Mouse (Mus musculus) urinary bladder, postnatal 36 days (tissue): ENCODE measurements around the gene Bhlha9.

ENCODE experiments used
- DNase-seq, 2 experiments: peaks; one replicate each; pipeline ENCODE4 v3.0.0; 2022; ENCODE audit warnings: low spot score in 2 of 2, mixed read lengths in 1 of 2

Bhlha9 gene

DNA sequence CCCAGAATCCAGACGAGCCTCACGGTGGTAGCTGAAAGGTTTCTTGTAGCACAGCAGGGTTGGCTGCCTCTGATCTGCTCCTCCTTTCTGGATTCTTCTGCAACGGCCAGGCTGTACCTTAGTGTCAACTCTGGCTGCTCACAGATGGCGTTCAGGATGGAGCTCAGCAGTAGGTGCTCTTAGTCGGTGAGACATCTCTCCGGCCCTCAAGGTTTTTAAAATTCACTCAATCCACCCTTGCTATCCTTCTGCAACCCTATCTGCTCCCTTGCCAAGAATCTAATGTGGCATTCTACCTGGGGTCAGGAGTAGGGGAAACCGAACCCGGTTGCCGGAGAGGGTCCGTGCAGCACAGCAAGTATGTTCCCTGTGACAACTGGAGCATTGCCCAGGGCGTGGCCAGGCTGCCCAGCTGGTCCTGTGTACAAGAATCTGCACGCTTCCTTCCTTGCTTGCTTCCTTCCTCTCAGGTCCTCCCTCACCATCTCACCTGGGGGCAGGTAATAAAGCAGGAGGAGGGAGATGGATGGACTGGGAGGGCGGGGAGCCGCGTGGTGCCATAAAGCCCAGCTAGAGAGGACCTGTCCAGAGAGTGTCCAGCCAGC is at the start of gene Bhlha9:
Gene Bhlha9, plus strand, starts transcription at position 600 of the 605 bp plus-strand sequence.
- DNase-seq, result no peak

DNA sequence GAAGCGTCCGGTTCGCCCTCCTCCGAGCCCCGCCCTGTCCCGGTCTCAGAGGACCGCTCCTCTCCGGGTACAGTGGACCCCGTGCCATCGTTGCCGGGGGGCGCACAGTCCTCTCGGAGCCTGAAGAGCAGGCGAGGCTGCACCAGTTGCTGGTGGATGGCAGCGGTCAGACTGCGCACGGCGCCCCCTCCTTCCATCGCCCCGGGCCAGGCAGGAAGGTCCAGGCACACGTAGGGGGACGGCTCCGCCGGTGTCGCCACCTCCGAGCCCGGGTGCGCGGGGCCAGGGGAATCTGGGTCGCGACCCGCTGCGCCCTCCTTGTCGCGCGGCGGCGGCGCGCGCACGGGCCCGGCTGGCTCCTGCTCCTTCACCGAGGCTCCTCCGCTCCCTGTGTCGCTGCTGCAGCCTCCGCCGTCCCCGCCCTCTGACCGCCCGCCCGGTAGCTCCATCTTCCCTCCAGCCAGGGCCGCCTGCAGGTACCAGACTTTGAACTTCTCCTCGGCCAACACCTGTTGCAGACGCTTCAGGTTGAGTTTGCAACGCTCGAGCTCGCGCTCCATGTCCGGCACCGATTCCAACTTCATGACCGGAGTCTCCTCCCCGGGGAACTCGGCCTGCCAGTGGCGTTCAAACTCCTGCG is 49.6 kb upstream of the Bhlha9 start:
- peak; percentile 13 to 30 for DNase-seq

DNA sequence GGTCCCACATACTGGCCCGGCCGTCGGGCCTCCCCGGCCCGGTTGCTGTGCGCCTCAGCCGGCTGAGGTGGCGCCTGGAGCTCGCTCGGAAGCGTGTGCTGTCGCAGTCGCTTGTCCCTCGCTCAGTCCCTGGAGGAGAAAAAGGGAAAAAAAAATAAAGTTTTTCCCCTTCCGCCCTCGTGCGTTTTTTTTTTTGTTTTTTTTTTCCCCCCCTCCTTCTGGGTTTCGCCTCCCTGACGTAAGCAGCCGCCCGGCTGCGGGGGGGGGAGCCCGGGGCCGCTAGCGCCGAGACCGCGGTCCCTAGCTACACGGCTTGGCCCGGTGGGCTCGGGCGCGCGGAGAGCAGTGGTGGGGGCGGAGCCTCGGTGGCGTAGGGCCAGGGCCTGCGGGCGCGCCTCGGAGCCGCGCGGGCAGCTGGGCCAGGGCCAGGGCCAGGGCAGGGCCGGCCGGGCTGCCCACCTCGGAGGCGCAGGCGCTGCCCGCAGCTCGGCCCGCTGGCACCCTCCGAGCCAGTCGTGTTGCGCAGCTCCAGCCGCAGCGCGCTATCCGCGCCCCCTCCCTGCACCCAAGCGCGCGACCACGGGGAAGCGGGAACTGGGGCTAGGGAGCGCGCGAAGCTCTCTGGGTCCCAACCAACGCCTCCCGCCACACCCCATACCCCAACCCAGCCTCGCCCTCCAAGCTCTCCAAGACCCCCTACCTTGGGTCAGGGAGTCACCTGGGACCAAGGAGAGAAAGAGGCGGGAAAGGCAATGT is 48.9 kb upstream of the Bhlha9 start:
- peak; percentile 32 to 42 for DNase-seq

DNA sequence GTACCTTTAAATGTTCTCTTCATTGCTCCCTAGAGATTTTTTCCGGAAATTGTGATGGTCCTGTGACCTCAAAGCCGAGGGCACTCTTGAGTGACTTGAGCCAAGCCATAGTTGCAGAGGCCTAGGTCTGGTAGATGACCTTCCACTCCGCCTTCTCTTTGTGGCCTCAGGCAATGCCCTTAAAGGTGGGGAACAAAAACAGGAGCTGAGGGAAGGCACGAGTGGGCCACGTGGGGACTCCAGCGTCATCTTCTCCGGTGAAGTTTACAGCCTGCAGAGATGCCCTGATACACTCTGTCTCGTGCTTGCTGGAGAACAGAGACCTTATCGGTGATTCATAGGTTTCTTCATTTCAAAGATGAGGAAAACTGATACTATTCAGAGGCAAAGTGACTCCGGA is 48.2 kb upstream of the Bhlha9 start:
- DNase-seq, result no peak

DNA sequence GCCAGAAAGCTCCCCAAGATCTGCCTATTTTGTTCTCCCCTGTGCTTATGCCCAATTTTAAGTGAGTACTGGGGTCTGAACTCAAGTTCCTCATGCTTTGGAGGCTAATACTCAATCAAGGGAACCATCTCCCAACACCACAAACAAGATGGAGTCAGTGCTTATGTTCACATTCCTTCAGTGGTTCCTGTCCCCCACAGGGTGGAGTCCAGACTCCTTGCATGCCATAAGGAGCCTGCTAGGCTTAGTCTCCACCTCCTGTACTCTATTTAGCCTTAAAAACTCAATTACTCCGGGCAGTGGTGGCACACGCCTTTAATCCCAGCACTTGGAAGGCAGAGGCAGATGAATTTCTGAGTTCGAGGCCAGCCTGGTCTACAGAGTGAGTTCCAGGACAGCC is 47.4 kb upstream of the Bhlha9 start:
- no peak for DNase-seq

DNA sequence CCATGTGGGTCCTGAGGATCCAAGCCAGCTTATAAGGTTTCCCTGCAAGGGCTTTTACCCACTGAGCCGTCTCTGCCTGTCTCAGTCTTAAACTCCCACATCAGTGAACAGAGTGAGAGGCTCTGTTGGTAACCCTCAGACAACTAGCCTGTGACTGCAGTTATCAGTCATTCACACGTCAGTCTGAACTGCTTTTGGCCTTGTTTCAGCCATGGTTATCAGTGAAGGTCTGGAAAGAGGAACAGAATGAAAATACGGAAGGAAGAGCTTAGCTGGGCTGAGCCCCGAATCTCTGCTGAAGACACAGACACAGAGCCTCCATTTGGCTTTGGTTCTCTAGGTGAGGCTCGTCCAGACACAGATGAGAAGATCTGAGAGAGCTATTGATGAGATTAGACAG is 43.7 kb upstream of the Bhlha9 start:
- DNase-seq, result no peak

DNA sequence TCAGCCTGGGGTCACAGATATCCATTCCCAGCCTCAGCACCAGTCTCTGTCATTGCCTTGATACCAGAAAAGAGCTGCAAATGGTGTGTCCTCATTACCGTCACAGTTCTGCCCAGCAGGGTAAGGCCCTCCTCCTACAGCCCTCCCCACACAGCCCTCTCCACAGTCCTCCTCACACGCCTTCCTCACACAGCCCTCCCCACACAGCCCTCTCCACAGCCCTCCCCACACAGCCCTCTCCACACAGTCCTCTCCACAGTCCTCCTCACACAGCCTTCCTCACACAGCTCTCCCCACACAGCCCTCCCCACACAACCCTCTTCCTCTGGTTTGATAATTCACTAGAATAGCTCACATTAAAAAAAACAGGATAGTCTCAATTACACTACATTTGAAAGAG is 42.2 kb upstream of the Bhlha9 start:
- no peak for DNase-seq

DNA sequence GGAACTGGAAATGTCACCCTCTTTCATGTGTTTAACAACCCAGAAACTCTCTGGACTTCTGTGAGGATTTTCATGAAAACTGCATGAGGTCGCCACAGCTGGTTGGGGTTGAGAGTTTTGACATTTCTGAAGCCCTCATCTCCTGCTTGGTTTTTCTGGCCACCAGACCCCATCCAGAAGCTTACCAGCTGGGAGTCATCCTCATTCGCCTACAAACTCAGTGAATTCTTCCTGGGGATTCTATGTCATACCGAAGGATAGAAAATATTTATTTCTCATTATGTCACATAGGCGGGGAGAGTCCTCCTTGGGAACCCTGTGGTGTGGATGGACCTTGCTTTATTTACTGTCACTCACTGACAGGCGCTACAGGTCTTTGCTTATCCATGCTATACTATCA is 41.8 kb upstream of the Bhlha9 start:
- DNase-seq, result no peak

DNA sequence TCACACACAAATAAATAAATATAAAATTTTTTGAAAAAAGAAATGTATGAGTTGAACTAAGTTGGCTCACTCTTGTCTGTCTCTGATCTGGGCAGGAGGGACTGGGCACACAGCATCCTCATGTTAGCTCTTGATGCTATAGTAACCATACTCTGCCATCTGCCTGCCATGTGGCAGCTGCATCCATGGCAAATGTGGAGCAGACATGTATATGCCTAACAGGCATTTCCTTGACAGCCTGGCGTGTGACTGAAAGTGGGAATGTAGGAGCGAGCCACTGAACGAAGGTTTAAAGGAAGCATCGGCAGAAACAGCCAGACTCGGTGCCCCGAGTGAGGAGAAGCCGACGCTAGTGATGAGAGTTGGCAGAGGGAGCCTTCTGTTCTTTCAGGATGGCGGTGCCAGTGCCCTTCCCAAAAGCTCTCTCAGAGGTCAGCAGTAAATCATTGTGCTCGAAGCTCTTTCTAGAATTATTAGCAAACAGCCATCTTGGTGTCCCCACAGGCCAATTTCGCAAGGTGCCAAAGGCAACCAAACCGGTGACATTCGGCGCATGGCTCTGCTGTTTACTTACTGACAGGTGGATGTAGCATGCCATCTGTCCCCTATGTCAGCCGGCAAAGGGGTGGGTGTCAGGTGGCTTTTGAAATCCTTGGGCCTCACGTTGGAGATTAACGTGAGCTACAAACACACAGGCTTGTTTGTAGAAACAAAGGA is 32.8 kb upstream of the Bhlha9 start:
- no peak for DNase-seq

DNA sequence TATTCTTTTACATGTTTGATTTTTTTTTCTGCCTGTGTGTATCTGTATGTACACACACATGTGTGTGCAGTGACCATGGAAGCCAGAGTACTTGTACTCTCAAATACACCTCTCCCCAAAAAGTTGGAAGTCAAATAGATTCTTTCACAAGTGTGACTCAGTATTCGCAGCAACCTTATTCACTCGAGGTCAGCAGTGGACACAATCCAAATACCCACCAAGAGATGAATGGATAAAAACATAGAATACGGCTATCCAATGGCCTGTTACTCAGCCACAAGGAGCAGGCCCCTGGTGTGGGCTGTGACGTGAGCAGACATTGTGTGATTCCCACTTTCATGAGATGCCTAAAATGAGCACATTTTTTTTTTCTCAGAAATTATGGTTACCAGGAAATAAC is 32.0 kb upstream of the Bhlha9 start:
- no peak for DNase-seq

DNA sequence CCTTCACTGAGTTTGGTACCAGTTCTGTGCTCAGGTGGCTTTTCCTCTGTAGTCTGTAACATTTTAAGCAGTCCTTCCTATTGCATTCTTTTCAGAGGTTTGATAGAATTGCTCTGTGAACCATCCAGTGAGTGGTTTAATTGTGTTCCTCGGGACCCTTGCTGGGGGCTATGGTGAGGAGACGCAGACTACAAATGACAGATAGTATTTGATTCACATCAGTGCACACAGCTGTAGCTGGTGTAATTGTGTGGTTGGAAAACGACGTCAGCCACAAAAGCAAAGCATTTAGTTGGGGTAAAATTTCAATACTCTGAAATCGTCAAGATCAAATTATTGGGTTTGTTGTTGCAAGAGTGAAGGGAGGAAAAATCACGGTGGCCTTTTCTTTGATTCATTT is 28.0 kb upstream of the Bhlha9 start:
- DNase-seq, result no peak

DNA sequence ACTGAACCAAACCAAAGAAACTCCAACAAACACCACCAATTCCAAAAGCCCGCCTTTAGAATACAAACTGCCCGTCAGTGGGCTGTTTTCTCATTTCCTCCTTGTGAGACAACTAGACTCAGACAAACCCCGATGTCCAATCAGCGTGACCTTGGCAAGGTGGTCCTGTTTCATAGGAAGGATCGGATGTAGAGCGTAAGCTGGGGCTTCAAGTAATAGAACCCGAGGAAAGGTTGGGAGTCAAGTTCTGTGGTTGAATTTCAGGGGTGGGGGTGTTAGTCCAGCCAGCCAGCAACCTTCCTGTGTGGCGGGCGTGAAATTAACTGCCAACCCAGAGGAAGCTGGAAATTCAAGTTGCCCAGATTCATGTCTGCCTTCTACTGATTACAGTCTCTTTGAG is 27.2 kb upstream of the Bhlha9 start:
- no peak for DNase-seq

DNA sequence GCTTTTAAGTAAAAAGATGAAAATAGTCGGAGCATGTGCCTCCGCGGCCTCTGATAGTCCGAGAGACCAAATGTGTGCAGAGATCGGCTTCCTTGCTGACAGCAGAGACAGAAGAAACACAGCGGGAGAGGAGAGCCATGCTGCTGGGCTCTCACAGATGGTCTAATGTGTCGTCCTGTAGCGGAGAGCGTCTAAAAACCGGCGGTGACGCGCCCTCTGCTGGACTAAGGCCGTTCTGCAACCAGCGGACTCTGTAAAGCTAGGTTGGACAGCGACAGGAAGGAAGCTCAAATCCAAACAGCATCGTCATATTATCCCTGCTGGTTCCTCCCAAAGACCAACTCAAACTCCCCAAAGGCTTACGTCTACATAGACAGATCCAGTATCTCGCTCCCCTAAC is 26.3 kb upstream of the Bhlha9 start:
- DNase-seq, result peak; percentile 82 to 87

DNA sequence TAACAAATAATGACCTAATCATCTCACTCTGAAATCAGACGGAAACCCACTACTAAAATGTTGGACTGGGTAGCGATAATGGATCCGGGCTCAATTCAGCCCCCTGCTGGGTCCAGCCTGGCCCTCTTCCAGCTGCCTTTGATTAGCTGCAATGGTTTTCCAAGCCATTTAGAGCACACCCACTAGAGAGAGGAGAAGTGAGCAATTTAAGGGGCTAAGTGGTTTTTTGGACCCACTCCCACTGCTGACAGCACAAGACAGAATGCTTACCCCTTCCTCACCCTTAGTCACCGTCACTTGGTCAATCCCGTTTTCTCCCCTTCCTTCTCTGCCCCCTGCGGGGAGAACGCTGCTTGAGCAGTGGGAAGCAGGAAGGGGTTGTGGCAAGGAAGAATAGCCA is 25.2 kb upstream of the Bhlha9 start:
- no peak for DNase-seq

DNA sequence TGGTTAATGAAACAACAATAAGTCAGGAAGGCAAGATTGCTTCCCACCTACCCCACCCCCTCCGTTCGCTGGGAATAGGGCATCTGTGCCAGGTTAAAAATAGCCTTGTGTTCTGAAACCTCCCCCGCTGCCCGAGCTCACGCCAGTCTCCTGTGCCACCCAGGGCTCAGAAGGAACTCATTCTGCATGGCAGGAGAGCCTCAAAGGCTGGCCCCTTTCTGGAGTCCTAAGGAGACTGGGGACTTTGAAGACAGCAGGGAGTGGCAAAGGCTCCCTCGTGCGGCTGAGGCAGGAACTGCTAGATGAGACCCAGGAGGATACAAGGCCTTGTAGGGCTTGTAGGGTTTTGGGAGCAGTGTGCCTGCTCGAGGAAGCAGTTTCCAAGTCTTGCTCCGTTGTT is 24.8 kb upstream of the Bhlha9 start:
- peak; percentile 66 to 69 for DNase-seq

DNA sequence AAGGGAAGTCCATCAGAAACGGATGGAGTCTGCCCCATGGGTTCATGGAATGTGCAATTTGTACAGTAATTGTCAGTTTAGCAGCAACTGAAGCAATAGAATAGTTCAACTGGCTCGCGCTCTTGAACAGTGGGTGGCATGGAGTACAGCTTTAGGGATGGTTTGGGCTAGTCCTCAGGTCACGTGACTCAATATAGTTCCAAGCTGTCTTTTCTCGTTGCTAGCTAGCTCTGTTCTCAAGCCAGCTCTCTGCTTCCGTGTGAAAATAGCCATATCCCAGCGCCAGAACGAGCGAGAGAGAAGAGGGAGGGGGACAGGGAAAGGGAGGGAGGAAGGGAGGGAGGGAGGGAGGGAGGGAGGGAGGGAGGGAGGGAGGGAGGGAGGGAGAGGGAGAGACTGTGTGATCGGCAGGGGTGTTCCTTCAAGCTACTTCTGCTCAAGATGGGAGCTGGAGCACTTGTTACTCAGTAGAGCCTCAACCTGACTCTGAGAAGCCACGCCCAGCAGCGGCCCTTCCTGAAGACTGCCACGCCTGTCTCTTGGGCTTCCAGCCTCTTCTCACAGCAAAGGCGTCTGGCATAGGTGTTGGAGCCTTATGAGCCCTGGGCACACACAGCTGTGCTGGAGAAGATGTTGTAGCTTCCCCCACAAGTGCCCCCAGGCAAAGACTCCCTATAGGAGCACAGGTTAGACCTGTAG is 21.3 kb upstream of the Bhlha9 start:
- DNase-seq, result no peak

DNA sequence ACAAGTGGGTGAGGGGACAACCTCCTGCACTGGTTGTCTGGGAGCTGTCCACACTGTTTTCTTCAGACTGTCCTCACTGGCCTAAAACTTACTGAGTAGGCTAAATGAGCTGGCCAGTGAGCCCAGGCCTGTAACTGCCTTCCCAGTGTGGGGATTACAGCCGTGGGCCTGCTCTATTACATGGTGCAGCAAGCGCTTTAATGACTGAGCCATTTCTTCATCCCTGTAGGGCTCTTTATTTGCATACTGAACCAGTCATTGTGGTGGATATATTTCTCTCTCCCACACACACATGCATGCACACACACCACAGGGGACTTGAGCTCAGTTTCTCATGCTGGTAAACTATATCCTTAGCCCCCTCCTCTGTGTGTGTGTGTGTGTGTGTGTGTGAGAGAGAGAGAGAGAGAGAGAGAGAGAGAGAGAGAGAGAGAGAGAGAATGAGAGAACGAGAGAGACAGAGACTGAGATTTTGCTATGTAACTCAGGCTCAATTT is 19.4 kb upstream of the Bhlha9 start:
- DNase-seq, result no peak

DNA sequence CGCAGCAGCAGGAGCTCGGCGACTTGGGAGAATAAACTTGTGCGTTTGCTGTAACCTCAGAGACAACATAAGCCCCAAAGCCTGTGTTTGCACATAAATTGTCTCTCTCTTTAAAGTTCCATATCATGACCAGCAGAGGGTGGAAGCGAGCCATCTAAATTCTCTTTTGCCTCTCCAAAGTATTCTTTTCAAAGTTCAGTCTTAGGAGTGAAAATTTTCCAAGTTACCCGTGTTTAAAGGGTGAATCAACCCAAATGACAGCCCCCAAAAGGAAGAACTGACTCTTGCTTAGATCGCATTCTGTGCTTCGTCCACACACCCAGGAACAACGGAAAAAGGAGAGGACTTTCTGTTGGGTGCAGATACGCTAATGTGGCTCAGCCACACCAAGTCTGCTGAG is 17.2 kb upstream of the Bhlha9 start:
- DNase-seq, result peak; percentile 35

DNA sequence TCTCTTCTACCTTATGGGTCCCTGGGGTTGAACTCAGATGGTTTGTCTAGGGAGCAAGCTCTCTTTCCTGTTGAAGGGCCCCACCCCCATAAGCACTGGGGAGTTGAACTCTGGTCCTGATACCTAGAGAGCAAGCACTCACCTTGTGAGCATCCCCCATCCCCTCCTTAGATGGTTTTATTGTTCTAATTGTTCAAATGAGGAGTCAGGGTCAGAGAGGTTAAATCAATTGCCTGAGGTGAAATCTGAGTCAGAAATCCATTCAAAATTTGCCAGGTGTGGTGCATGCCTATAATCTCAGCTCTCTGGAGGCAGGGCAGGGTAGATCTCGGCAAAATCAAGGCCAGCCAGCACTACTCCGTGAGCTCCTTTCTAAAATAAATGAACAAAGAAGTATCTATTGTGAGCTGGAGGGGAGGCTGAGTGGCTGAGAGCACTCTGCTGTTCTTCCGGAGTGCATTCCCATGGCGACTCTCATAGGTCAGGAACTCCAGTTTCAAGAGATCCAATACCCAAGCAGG is 14.8 kb upstream of the Bhlha9 start:
- DNase-seq, result no peak

DNA sequence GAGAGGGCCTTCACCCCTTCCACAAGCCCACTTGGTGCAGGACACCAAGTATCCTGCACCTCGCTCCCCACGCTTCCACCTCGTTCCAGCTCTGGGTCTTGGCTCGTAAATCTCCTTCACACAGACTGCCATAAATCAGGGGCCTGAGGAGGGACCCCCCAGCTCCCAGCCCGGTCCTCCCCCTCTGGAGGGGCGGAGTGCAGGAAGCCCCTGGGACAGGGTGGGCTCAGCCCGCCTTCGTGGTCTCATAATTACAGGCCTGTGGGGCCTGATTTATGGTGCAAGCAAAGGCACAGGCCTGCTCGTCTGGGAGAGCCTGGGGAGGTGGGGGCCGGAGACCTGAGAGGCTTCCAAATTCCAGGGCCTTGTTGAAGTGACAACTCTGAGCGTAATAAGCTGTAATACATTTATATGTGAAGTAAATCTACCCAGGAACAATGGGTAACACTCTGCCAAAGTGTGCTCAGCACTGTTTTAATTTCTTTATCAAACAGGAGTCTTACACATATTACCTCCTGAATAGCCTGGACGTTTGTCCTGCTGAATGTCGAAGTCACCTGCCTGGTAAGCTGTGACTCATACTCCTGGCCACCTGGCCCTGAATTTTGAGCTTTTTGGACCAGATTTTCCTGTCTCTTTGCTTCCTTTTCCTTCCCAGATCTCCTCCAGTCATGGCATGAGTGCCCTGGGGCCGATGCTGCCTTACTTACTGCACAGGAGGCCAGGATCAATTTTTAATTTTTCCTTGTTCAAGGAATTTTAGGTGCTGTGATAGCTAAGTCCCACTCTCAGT is 12.9 kb upstream of the Bhlha9 start:
- no peak for DNase-seq
